Comparison of ENCODE assay signal across 13 mouse cellular contexts in the genomic region with DNA sequence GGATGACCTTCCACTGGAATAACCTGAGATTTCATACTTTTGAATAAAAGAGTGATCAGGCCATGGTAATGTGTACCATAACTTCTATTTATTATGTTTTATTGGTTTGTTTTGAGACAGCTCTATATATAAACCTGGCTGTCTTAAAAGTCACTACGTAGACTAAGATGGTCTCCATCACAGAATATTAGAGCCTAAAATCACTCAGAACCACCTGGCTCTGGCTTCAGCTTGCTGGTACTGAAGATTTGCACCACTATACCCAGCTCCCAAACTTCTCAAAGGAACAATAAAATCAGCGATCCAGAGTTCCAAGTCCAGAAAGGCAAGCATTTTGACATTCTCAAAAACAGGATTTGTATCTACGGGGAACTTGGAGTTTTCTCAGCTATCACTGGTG. TPM values are rescaled to one million over a fixed set of nuclear protein-coding genes. Genes with fewer than 3 reads are reported as not detected.
"Had no signal": no experiment of that assay in that cellular context is flagged by ENCODE, and none has a peak within 500 bp of the region (broad histone marks: within the 10 kb centered on the region; RNA-seq: fewer than 3 reads in every experiment).

A gene (plus strand): TSS at position 301 of the 400 bp plus-strand sequence.

- DNase-seq: retina, postnatal 1 day; right cerebral cortex, adult 18-20 months; right cerebral cortex, postnatal 14 days; right cerebral cortex, postnatal 25 days; right cerebral cortex, postnatal 4 days; spleen, adult 18-20 months; thymus, adult 18-20 months; thymus, adult 2 months; thymus, postnatal 14 days; thymus, postnatal 25 days; thymus, postnatal 36 days; thymus, postnatal 4 days had no signal

RNA-seq across cellular contexts. Expression of the gene that starts here (rescaled TPM):
- total RNA-seq: neutrophil, adult 5-6 weeks had no signal
